Mouse (Mus musculus) ovary, postnatal 36 days (tissue): ENCODE data around the gene Pacsin2.

Experiments
- DNase-seq: peaks from one replicate; pipeline ENCODE4 v3.0.0; 2022; ENCODE audit warnings: low spot score, mixed read lengths

Gene Pacsin2

GRCm38 (mm10) chr15:83328952-83329351 lies 135.5 kb downstream of the Pacsin2 start:
- no peak for DNase-seq
